Mouse (Mus musculus): ENCODE data around the gene Gna11. TPM values are rescaled to one million over a fixed set of nuclear protein-coding genes. Genes with fewer than 3 reads are reported as not detected.

Gene Gna11
- polyA plus RNA-seq, 1 experiment from 2014 or later = 91.5 TPM

DNA sequence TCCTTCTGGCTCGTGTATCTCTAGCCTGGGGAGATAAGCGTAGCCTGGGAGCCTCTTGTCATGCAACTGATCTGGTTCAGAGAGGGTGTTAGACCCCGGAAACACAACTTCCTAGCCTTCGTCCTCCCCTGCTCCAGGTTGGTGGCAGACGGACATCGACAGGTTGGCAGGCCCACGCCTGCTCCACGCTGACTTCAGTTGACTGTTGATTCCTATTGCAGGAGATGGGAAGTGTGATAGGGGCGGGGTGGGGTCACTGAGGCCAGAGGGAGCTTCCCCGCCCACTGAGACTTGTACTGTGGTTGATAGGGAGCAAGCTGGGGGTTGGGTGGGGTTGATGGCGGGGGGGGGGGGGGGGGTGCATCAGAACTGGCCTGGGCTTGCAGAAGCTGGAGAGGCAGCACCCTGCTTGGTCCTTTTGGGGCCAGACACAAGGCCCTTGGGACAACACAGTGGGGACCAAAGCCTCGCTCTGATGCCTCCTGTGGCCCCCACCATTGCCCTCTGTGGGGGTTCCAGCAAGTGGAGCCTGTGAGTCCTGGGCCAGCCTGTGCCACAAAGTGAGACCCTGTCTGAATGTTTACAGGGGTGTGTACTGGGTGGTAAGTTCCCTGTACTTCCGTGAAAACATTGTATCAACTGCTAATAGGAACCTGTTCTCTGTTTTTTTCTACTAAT, 19.8 kb downstream of the Gna11 start:
- Histone ChIP-seq H3K9me3 (replicated peaks) (no peaks in the 10 kb centered on the region), H3K27ac (no peak overlapping the region), H3K27me3 (ENCODE audit: low read depth, poor library complexity, severe bottlenecking) (peaks cover 17% of the 10 kb centered on the region), H3K36me3 (peaks cover 24% of the 10 kb centered on the region), H3K4me1 (peaks cover 10% of the 10 kb centered on the region), H3K4me3 (no peak overlapping the region)
- WGBS = 55% methylated on average over 12 of the region's 13 CpGs
- DNase-seq (ENCODE audit: low spot score) = no peak

DNA sequence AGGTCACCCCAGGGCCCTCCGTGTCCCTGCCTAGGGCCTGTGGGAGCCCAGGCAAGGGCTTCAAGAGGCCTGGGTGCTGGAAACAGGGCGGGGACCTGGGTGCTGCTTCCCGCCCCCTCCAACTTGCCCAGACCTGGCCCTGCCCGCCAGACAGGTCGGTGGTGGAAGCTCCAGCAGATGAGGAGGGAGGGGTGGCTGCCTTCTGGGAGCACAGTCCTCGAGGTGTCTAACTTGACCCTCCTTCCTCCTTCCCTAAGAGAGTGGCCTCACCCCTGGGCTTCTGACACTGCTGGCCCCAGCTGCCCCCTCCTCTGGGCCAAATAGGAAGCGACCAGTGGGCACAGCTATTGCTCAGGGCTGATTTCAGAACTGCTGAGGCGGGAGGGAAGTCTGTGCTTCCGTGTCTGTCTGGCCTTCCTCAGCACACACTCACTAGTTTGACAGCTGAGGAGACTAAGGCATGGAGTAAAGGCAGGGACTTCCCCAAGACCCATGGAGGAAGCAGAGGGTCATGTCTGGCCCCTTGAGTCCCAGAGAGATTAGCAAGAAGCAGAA, 20.9 kb downstream of the Gna11 start, which contains the start of gene Gna15:
Gene Gna15, minus strand, starts transcription at position 175 of the 555 bp plus-strand sequence.
- no peaks in the 10 kb centered on the region for H3K9me3 ChIP-seq (replicated peaks)
- H3K27me3 ChIP-seq (ENCODE audit: low read depth, poor library complexity, severe bottlenecking) = peaks cover 17% of the 10 kb centered on the region
- peak within 1 kb of the TSS; percentile 21; the same call in 1 of the 2 replicates for H3K4me3 ChIP-seq
- H3K27ac ChIP-seq = peak within 1 kb of the TSS; percentile 63; the same call in 1 of the 2 replicates
- 15% methylated on average over 9 of the region's 9 CpGs for WGBS
- peaks cover 14% of the 10 kb centered on the region for H3K4me1 ChIP-seq
- DNase-seq (ENCODE audit: low spot score) = no peak
- peaks cover 14% of the 10 kb centered on the region for H3K36me3 ChIP-seq

DNA sequence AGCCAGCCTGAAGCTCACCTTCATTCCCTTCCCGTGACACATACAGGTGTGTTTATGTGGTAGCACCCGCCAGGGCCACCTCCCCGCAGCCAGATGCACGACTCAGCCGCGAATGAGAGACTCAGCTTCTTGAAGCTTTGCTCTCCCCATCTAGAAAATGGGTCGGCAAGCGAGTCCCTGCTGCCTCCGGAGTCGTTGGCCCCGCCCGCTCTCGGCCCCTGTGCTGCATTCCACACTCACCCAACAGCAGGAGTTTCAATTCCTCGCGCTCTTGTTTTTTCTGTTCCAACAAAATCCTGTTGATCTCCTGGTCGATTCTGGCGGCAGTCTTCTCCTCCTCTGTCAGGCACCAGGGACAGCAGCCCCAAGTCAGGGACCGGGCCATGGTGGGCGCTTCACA, 21.4 kb downstream of the Gna11 start:
- H3K27ac ChIP-seq = peak overlapping the region; percentile 63; the same call in 1 of the 2 replicates
- H3K9me3 ChIP-seq (replicated peaks) = no peaks in the 10 kb centered on the region
- DNase-seq (ENCODE audit: low spot score) = no peak
- peaks cover 8% of the 10 kb centered on the region for H3K36me3 ChIP-seq
- H3K4me1 ChIP-seq = peaks cover 14% of the 10 kb centered on the region
- H3K27me3 ChIP-seq (ENCODE audit: low read depth, poor library complexity, severe bottlenecking) = peaks cover 17% of the 10 kb centered on the region
- peak overlapping the region; percentile 21; the same call in 1 of the 2 replicates for H3K4me3 ChIP-seq
- WGBS = 17% methylated on average over 19 of the region's 19 CpGs

DNA sequence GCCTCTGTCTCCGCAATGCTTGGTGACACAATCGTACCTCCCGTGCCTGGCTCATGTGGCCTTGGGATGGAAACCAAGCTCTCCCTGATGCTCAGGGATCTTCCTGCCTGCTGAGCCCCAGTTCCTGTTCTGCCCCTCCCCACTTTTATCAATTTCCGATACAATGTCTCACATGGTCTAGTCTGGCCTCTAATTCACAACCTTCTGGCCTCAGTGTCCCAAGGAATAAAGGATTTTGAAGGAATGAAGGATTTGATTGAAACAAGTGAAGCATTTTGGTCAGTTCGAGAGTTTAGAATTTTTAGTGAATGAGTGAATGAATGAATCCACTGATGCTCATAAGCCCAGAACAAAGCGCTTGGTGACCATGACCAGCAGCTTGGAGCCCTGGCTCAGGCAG, 21.8 kb downstream of the Gna11 start:
- Histone ChIP-seq H3K36me3 (peaks cover 4% of the 10 kb centered on the region), H3K4me3 (no peak overlapping the region)
- 85% methylated on average over 6 of the region's 6 CpGs for WGBS

DNA sequence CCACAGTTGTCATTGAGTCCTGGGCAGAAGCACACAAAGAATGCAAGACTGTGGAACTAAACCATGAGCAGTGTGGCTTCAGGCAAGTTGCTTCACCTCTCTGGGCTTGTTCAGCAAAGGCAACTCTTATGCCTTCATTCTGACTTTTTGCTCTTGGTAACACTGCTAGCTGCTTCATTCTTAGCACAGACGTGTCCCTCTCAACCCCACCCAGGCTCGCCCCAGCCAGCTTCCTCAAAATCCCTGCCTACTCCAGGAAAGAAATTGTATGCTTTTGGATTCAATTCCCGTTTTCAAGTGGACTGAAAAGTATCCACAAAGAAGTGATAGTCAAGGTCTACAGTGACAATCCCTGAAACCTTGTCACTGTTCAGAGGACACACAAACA, 25.0 kb downstream of the Gna11 start:
- peaks cover 14% of the 10 kb centered on the region for H3K4me1 ChIP-seq
- no peak for DNase-seq (ENCODE audit: low spot score)
- no peak overlapping the region for H3K27ac ChIP-seq
- peaks cover 17% of the 10 kb centered on the region for H3K27me3 ChIP-seq (ENCODE audit: low read depth, poor library complexity, severe bottlenecking)
- no peaks in the 10 kb centered on the region for H3K9me3 ChIP-seq (replicated peaks)
- no peaks in the 10 kb centered on the region for H3K36me3 ChIP-seq
- no peak overlapping the region for H3K4me3 ChIP-seq
- 75% methylated on average over 3 of the region's 3 CpGs for WGBS

More for the DNA sequence above, 21.8 kb downstream of the Gna11 start:
- Histone ChIP-seq H3K27ac (no peak overlapping the region), H3K4me1 (peaks cover 14% of the 10 kb centered on the region), H3K9me3 (replicated peaks) (no peaks in the 10 kb centered on the region), H3K27me3 (ENCODE audit: low read depth, poor library complexity, severe bottlenecking) (peaks cover 17% of the 10 kb centered on the region)
- DNase-seq (ENCODE audit: low spot score) = no peak

DNA sequence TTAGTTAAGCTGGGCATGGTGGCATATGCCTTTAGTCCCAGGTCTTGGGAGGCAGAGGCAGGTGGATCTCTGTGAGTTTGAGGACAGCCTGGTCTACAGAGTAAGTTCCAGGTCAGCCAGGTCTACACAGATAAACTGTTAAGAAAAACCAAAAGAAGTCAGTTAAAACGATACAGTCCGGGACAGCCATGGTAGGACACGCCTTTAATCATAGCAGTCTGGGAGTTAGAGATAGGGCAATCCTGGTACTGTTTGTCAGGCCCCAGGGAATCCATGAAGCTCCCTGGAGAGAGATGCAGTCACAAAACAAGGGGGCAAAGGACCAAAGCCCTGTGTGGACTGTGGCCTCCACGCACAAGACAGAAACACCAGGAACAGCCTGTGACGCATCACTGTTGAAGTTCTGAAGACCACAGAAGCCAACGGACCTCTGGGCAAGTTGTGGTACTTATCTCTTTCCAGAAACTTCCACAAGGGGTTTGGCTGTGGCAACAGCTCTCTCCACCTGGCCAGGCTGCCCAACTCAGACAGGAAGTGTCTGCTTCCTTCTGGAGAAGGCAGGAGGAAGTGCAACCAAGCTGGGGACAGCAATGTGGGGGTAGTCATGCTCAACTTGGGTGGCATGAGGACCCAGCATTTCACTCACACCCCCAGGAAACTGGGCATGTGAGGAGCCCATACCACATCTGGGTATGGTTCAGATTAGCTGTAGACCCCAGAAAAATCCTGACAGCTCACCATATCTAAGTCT, 25.6 kb downstream of the Gna11 start:
- Histone ChIP-seq H3K4me3 (no peak overlapping the region), H3K27me3 (ENCODE audit: low read depth, poor library complexity, severe bottlenecking) (peaks cover 16% of the 10 kb centered on the region), H3K9me3 (replicated peaks) (no peaks in the 10 kb centered on the region), H3K27ac (no peak overlapping the region), H3K4me1 (peaks cover 14% of the 10 kb centered on the region), H3K36me3 (no peaks in the 10 kb centered on the region)
- DNase-seq (ENCODE audit: low spot score) = no peak
- 85% methylated on average over 6 of the region's 6 CpGs for WGBS

DNA sequence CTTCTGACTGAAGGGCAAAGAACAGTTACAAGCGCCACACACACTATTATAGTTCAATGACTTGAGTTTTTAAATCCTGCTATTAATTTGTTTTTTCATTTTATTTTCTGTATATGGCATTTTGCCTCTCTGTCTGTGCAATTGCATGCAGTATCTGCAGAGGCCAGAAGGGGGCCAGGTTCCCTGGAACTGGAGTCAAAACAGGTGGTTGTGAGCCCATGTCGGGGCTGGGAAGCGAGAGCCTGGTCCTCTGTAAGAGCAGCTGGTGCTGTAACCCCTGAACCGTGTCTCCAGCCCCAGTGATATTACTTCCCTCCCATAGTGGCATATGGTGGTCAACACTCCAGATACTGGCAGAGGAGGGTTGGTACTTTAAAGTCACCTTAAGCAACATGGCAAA, 26.4 kb downstream of the Gna11 start:
- 0 out of 2 replicates have a peak, but pooled peaks cover 6% of the 10 kb centered on the region for H3K4me1 ChIP-seq
- 0 out of 2 replicates have a peak, but pooled peaks cover 2% of the 10 kb centered on the region for H3K9me3 ChIP-seq (replicated peaks)
- H3K27ac ChIP-seq = no peak overlapping the region
- 12% methylated on average over 4 of the region's 4 CpGs for WGBS
- peaks cover 9% of the 10 kb centered on the region for H3K27me3 ChIP-seq (ENCODE audit: low read depth, poor library complexity, severe bottlenecking)
- H3K4me3 ChIP-seq = no peak overlapping the region
- no peaks in the 10 kb centered on the region for H3K36me3 ChIP-seq
- DNase-seq (ENCODE audit: low spot score) = peak; percentile 81

DNA sequence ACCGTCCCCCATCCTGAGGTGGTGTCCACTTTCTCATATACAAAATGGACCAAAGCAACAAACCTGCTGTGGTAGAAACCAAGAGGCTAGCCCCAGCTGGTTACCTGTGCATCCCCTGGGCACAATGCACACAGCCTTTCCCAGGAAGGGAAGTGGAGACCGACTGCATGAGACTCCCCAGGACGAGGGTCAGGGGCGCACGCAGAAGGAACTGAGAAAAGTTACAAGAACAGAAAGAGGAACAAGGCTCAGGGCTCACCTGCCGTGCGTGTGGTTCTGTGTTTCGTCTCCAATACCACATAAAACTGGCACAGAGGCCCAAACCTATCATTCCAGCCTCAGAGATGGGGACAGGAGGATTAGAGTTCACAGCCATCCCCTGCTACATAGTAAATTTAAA, 27.8 kb downstream of the Gna11 start:
- 71% methylated on average over 8 of the region's 8 CpGs for WGBS
- H3K36me3 ChIP-seq = no peaks in the 10 kb centered on the region
- H3K27ac ChIP-seq = no peak overlapping the region
- H3K4me3 ChIP-seq = no peak overlapping the region
- no peak for DNase-seq (ENCODE audit: low spot score)
- H3K4me1 ChIP-seq = peaks cover 6% of the 10 kb centered on the region; the same call in 1 of the 2 replicates
- H3K27me3 ChIP-seq (ENCODE audit: low read depth, poor library complexity, severe bottlenecking) = peaks cover 13% of the 10 kb centered on the region
- 0 out of 2 replicates have a peak, but pooled peaks cover 2% of the 10 kb centered on the region for H3K9me3 ChIP-seq (replicated peaks)

DNA sequence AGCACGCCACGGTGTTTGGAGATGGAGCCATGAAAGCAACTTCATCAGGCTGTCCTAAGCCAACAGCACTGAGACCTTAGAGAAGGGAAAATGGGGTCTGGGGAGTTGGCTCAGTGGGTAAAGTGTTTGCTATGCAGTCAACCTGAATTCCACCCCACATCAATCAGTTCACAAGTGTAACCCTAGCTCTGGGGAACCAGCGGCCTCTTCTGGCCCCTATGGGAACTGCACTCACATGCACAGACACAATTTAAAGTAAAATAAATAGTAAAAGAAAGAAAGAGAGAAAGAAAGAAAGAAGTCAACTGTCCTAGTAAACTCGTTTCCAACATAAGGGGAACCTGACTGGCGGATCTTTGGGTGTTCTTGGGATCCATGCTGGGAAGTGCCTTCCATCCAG, 31.2 kb downstream of the Gna11 start:
- whole genome bisulfite sequencing = 88% methylated on average over 5 of the region's 5 CpGs
- no peak for DNase-seq (ENCODE audit: low spot score)

DNA sequence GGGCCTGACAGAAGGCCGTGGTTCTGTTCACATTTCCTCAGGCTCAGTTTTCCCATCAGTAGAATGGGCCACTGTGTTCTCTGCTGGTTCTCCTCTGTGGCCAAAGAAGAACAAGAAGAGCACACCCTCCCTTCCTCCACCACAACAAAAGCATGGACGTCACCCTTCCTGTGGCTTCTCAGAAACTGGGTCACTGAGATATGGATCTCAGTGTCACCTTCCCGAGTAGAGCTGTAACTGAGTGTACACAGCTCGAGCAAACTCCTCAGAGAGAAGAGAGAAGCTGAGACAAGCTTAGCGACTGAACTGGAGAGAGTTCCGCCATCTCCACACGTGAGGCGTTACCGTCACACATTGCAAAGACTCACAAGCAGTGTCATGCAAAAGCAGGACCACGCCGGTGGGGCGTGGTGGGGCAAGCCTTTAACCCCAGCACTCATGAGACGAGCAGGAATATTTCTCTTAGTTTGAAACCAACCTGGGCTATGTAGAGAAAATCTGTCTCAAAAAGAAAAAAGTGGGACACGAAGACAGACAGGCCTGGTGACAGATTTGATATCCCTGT, 34.7 kb downstream of the Gna11 start:
- Histone ChIP-seq H3K4me1 (peaks cover 6% of the 10 kb centered on the region; the same call in 1 of the 2 replicates), H3K27ac (no peak overlapping the region), H3K9me3 (replicated peaks) (0 out of 2 replicates have a peak, but pooled peaks cover 2% of the 10 kb centered on the region), H3K36me3 (no peaks in the 10 kb centered on the region), H3K4me3 (no peak overlapping the region), H3K27me3 (ENCODE audit: low read depth, poor library complexity, severe bottlenecking) (peaks cover 29% of the 10 kb centered on the region)
- 84% methylated on average over 14 of the region's 14 CpGs for WGBS
- DNase-seq (ENCODE audit: low spot score) = no peak

More for the DNA sequence above, 31.2 kb downstream of the Gna11 start:
- H3K27ac ChIP-seq = no peak overlapping the region
- H3K4me1 ChIP-seq = peaks cover 6% of the 10 kb centered on the region; the same call in 1 of the 2 replicates
- H3K4me3 ChIP-seq = no peak overlapping the region
- no peaks in the 10 kb centered on the region for H3K36me3 ChIP-seq
- 0 out of 2 replicates have a peak, but pooled peaks cover 2% of the 10 kb centered on the region for H3K9me3 ChIP-seq (replicated peaks)
- H3K27me3 ChIP-seq (ENCODE audit: low read depth, poor library complexity, severe bottlenecking) = peaks cover 29% of the 10 kb centered on the region

DNA sequence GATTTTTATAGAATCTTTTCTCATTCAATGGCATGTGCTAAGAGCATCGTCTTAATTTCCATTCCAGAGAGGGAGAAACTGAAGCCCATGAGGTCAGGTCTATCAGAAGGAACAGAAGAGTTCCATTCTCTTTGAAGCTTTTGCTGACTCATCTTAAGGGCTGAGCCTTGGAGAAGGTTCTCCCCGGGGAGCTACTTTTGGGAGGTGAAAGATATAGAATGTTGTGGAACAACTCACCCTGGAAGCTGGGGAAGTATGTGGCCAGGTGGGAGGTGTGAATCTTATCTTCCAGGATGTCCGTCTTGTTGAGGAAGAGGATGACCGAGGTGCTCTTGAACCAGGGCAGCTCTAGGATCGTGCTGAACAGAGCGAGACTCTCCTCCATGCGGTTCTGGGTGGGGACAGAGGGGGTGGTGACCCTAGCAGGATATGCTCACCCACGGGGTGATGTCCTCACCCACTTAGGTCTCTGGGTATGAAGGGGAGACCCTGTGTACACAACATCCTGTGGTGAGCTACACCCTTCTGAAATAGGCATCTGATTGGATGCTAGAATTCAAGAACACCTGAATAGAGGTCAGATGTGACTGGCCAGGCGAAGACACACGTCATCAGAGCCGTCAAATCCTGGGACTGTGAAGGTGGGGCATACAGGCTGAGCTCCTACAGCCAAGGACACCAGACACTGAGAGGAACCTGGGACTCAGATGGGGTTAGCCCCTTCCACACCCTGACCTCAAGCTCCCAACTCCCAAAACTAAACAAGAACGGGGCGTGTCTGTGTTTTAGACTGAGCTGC, 37.1 kb downstream of the Gna11 start:
- Histone ChIP-seq H3K4me1 (peaks cover 8% of the 10 kb centered on the region), H3K9me3 (replicated peaks) (no peaks in the 10 kb centered on the region), H3K36me3 (no peaks in the 10 kb centered on the region), H3K27ac (no peak overlapping the region), H3K27me3 (ENCODE audit: low read depth, poor library complexity, severe bottlenecking) (peaks cover 31% of the 10 kb centered on the region), H3K4me3 (no peak overlapping the region)
- no peak for DNase-seq (ENCODE audit: low spot score)
- 74% methylated on average over 13 of the region's 13 CpGs for WGBS

DNA sequence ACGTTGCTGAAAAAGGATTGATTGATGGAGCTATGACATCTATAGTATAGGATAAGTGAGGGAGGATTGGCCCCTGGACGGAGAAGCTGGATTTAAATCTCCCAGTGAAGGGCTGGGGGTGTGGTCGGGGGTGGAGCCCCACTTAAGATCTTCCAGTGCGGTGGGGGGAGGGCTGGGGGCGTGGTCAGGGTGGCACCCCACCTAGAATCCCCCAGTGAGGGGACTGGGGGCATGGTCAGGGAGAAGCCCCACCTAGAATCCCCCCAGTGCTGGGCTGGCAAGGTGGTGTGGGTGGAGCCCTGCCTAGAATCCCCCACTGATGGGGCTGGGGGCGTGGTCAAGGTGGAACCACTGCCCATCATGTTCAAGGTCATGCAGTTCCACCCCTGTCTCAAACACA, 37.9 kb downstream of the Gna11 start:
- H3K4me3 ChIP-seq = no peak overlapping the region
- H3K4me1 ChIP-seq = peaks cover 10% of the 10 kb centered on the region
- H3K9me3 ChIP-seq (replicated peaks) = no peaks in the 10 kb centered on the region
- H3K36me3 ChIP-seq = no peaks in the 10 kb centered on the region
- no peak overlapping the region for H3K27ac ChIP-seq
- 32% methylated on average over 6 of the region's 6 CpGs for WGBS
- DNase-seq (ENCODE audit: low spot score) = no peak
- peaks cover 26% of the 10 kb centered on the region for H3K27me3 ChIP-seq (ENCODE audit: low read depth, poor library complexity, severe bottlenecking)
